12 mouse cellular contexts compared by ENCODE assay signal in genomic region chr10:117385431-117385830, GRCm38 (mm10).
"Had no signal": no experiment of that assay in that cellular context is flagged by ENCODE, and none has a peak within 500 bp of the region (broad histone marks: within the 10 kb centered on the region; RNA-seq: fewer than 3 reads in every experiment).

No protein-coding gene starts in this region.

- DNase-seq: left cerebral cortex, postnatal 4 days; liver; liver, embryonic 13.5 days; liver, postnatal 0 days; lung, adult 18-20 months; lung, adult 2 months; lung, embryonic 14.5 days; lung, postnatal 10 days; lung, postnatal 14 days; lung, postnatal 36 days; lung, postnatal 4 days; midbrain, embryonic 14.5 days had no signal
